Mouse (Mus musculus): ENCODE data around the gene Adamts10. TPM values are rescaled to one million over a fixed set of nuclear protein-coding genes. Genes with fewer than 3 reads are reported as not detected.

Gene Adamts10
- 128 TPM for total RNA-seq (2023)

GRCm38 (mm10) chr17:33523918-33524755 is at the start of gene Adamts10:
Gene Adamts10 (plus strand): TSS chr17:33524204.

GRCm38 (mm10) chr17:33555223-33555855 is 31.3 kb downstream of the Adamts10 start, which contains the start of gene Myo1f:
Gene Myo1f (plus strand): TSS chr17:33555707.

Other genes with a start within 250 kb of the Adamts10 start
- 6.1 TPM for gene Zfp955b, start 234.7 kb upstream of the Adamts10 start, total RNA-seq (2023)
- 16.5 TPM for gene Zfp81, start 165.3 kb upstream of the Adamts10 start, total RNA-seq (2023)
- gene Zfp101, start 129.6 kb upstream of the Adamts10 start, total RNA-seq (2023), result 9.6 TPM
- not detected for gene Actl9, start 91.3 kb upstream of the Adamts10 start, total RNA-seq (2023)
- gene Myo1f, start 31.5 kb downstream of the Adamts10 start, total RNA-seq (2023), result 6.1 TPM
- 50.5 TPM for gene Zfp414, start 104.9 kb downstream of the Adamts10 start, total RNA-seq (2023)
- gene Pram1, start 113.9 kb downstream of the Adamts10 start, total RNA-seq (2023), result 3.5 TPM
- 433 TPM for gene Hnrnpm, start 162.7 kb downstream of the Adamts10 start, total RNA-seq (2023)
- gene March2, start 194.5 kb downstream of the Adamts10 start, total RNA-seq (2023), result 60.8 TPM
- 239 TPM for gene Rab11b, start 236.3 kb downstream of the Adamts10 start, total RNA-seq (2023)